10 mouse cellular contexts compared by ENCODE assay signal in the genomic region with DNA sequence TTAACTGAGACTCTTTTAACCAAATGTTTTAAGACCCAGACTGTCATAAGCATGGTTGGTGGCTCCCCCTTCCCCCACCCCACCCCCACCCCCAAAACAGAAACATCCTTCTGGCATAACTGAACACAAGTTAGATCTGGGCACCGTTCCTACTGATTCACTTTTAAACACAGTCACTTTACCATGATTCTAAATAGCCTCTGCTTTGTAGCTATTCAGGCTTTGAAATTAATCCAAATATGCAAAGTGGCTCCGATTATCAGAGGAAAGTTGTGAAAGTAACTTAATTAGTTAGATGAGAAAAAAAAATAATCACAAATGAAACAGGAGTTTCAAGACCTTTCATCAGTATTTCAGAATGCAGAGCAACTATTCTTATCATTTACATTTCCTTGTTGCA. TPM values are rescaled to one million over a fixed set of nuclear protein-coding genes. Genes with fewer than 3 reads are reported as not detected.
DNase-seq lines count a peak whose midpoint lies in the region; ATAC-seq and TF ChIP-seq lines count a peak whose summit lies in the region.
"Had no signal": no experiment of that assay in that cellular context is flagged by ENCODE, and none has a peak within 500 bp of the region (broad histone marks: within the 10 kb centered on the region; RNA-seq: fewer than 3 reads in every experiment).

No protein-coding gene starts in this region.

- DNase-seq in kidney, postnatal 0 days (ENCODE audit: low spot score), result no peak
- DNase-seq in kidney, postnatal 10 days, result no peak
- no peak for DNase-seq in limb, embryonic 10.5 days (ENCODE audit: low spot score)
- no peak for DNase-seq in cerebellum, postnatal 36 days
- DNase-seq in left cerebral cortex, postnatal 14 days (ENCODE audit: low spot score in 2 of 2), result no peak
- DNase-seq in natural killer cell, adult 2 months (ENCODE audit: low spot score in 2 of 2), result no peak
- DNase-seq: adrenal gland, postnatal 36 days; thymus, postnatal 4 days had no signal

- H3K4me2 ChIP-seq in kidney, postnatal 0 days (ENCODE audit: low read length), result peak overlapping the region; percentile 87
- peak overlapping the region; percentile 68 for H3K4me2 ChIP-seq in forebrain, embryonic 12.5 days
- peak overlapping the region; percentile 81 for H3K4me2 ChIP-seq in neural tube, embryonic 12.5 days (replicated peaks)

- no peak for ATAC-seq in kidney, postnatal 0 days (replicated peaks; ENCODE audit: low FRiP score, low read depth)
- 0 out of 2 replicates have a peak, but pooled peaks have one; percentile 1 for ATAC-seq in forebrain, embryonic 12.5 days (ENCODE audit: low FRiP score)
- ATAC-seq in neural tube, embryonic 12.5 days (ENCODE audit: low FRiP score, low read depth), result no peak

- WGBS in kidney, postnatal 0 days, result 44% methylated on average over 2 of the region's 2 CpGs
- WGBS in forebrain, embryonic 12.5 days, result 7% methylated on average over 2 of the region's 2 CpGs
- 17% methylated on average over 2 of the region's 2 CpGs for WGBS in limb, embryonic 10.5 days
- WGBS in neural tube, embryonic 12.5 days, result 14% methylated on average over 2 of the region's 2 CpGs

- no peaks in the 10 kb centered on the region for H3K27me3 ChIP-seq in kidney, postnatal 0 days (ENCODE audit: insufficient read depth, low read length)
- H3K27me3 ChIP-seq in forebrain, embryonic 12.5 days, result peaks cover 47% of the 10 kb centered on the region
- peaks cover 19% of the 10 kb centered on the region; the same call in 1 of the 2 replicates for H3K27me3 ChIP-seq in limb, embryonic 10.5 days (ENCODE audit: low read depth, poor library complexity, severe bottlenecking)
- H3K27me3 ChIP-seq in neural tube, embryonic 12.5 days (replicated peaks), result no peaks in the 10 kb centered on the region

- peaks cover 16% of the 10 kb centered on the region for H3K4me1 ChIP-seq in kidney, postnatal 0 days (replicated peaks; ENCODE audit: insufficient read depth, low read length)
- H3K4me1 ChIP-seq in forebrain, embryonic 12.5 days, result peaks cover 57% of the 10 kb centered on the region
- peaks cover 47% of the 10 kb centered on the region for H3K4me1 ChIP-seq in limb, embryonic 10.5 days
- H3K4me1 ChIP-seq in neural tube, embryonic 12.5 days, result peaks cover 22% of the 10 kb centered on the region

- no peak for TF ChIP-seq CTCF in kidney, postnatal 0 days (IDR thresholded peaks at IDR 0.05; ENCODE audit: low read depth)

- intact Hi-C loops in left cerebral cortex, postnatal 14 days (cut with DNase I), result no loop called here

- H3K36me3 ChIP-seq in kidney, postnatal 0 days (ENCODE audit: insufficient read depth, low read length), result no peaks in the 10 kb centered on the region
- H3K36me3 ChIP-seq in forebrain, embryonic 12.5 days (replicated peaks), result no peaks in the 10 kb centered on the region
- H3K36me3 ChIP-seq in limb, embryonic 10.5 days, result no peaks in the 10 kb centered on the region
- H3K36me3 ChIP-seq in neural tube, embryonic 12.5 days, result no peaks in the 10 kb centered on the region

- H3K4me3 ChIP-seq in kidney, postnatal 0 days (replicated peaks; ENCODE audit: low read depth, low read length), result peak overlapping the region; percentile 11; the same call in 1 of the 2 replicates
- H3K4me3 ChIP-seq in forebrain, embryonic 12.5 days (replicated peaks), result peak overlapping the region; percentile 51
- H3K4me3 ChIP-seq in limb, embryonic 10.5 days, result peak overlapping the region; percentile 57
- 0 out of 2 replicates have a peak overlapping the region, but pooled peaks have one; percentile 19 for H3K4me3 ChIP-seq in neural tube, embryonic 12.5 days

- no peaks in the 10 kb centered on the region for H3K9me3 ChIP-seq in kidney, postnatal 0 days (replicated peaks; ENCODE audit: low read length)
- H3K9me3 ChIP-seq in forebrain, embryonic 12.5 days, result no peaks in the 10 kb centered on the region
- H3K9me3 ChIP-seq in limb, embryonic 10.5 days (replicated peaks), result no peaks in the 10 kb centered on the region
- no peaks in the 10 kb centered on the region for H3K9me3 ChIP-seq in neural tube, embryonic 12.5 days

- H3K9ac ChIP-seq in kidney, postnatal 0 days (ENCODE audit: low read depth, low read length), result no peak overlapping the region
- peak overlapping the region; percentile 71 for H3K9ac ChIP-seq in forebrain, embryonic 12.5 days
- H3K9ac ChIP-seq in neural tube, embryonic 12.5 days, result no peak overlapping the region

- no peak overlapping the region for H3K27ac ChIP-seq in kidney, postnatal 0 days
- H3K27ac ChIP-seq in forebrain, embryonic 12.5 days, result peak overlapping the region; percentile 92
- peak overlapping the region; percentile 90 for H3K27ac ChIP-seq in limb, embryonic 10.5 days
- no peak overlapping the region for H3K27ac ChIP-seq in neural tube, embryonic 12.5 days

RNA-seq across cellular contexts. Expression of gene Tnfrsf19, which starts 2.0 kb away (rescaled TPM):
- 13.8 and 14.3 TPM in 2 replicates for polyA plus RNA-seq in kidney, postnatal 0 days (2015; fragmentation: Nextera tagmentation; extraction: Ambion mirVana)
- 92.5 and 118 TPM in 2 replicates for polyA plus RNA-seq in forebrain, embryonic 12.5 days (2016; fragmentation: Nextera tagmentation; extraction: Ambion mirVana)
- polyA plus RNA-seq in limb, embryonic 10.5 days (2016; fragmentation: Nextera tagmentation; extraction: Ambion mirVana), result 26.7 and 30.9 TPM in 2 replicates
- polyA plus RNA-seq in neural tube, embryonic 12.5 days (2016; fragmentation: Nextera tagmentation; extraction: Ambion mirVana), result 37.4 and 41.8 TPM in 2 replicates
- total RNA-seq in left cerebral cortex, postnatal 14 days (2021), result 10 to 100 TPM; 80.7 to 82.4 TPM

Comparison
In these comparisons a context has a peak if more than half of its experiments do, and no peak if none do; other contexts are left out.
1. H3K27ac ChIP-seq: peak in forebrain, embryonic 12.5 days (single experiment) and limb, embryonic 10.5 days (single experiment); none in kidney, postnatal 0 days (single experiment) and neural tube, embryonic 12.5 days (single experiment).
2. Peak in every context shown above with its lines, with median percentiles within 50 percentile points of each other: H3K4me2 ChIP-seq and H3K4me3 ChIP-seq.